Mouse (Mus musculus) left cerebral cortex, adult 11 months (tissue): ENCODE results near the gene Plcb2.

ENCODE experiments used
- DNase-seq: peaks from one replicate; pipeline ENCODE4 v3.0.0; 2022; ENCODE audit warnings: low spot score

The Plcb2 gene

DNA sequence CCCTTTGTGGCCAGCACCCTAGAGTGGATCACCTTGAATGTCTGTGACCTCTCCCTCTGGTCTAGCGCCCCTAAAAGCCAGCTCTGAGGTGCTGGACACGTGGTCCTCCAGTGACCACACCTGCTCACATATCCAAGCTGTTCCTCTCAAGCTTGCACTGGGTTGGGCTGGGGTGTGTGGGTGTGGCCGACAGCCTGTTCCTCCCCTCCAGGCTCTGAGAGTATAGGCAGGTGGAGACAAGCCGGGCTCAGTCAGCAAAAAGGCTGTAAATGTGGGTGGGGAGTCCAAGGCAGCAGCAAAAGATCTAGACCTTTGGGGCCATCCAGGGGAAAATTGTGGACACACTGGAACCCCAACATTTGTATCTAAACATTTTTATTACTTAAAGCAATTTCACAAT is 69.8 kb downstream of the Plcb2 start:
- DNase-seq, result no peak
